Mouse (Mus musculus) embryonic stem cell, embryonic (primary cell): ENCODE measurements around the gene Ap3d1.

Experiments
- CTCF ChIA-PET, 4 experiments: fragments of 300-600 bp in 2 of 4; fragments of 350-600 bp in 2 of 4; sonication (Branson Sonifier 250); formaldehyde crosslinking; loops; one replicate each; lab custom pipeline; 2022; ENCODE audit warnings: inconsistent platforms in 2 of 4; lab: Charles Lee
- POLR2A ChIA-PET, 4 experiments: fragments of 300-600 bp in 2 of 4; fragments of 350-600 bp in 2 of 4; sonication (Branson Sonifier 250); formaldehyde crosslinking; loops; one replicate each; lab custom pipeline; 2022; ENCODE audit warnings: antibody characterized with exemption in 4 of 4, inconsistent platforms in 1 of 4; lab: Charles Lee

The Ap3d1 gene

GRCm38 (mm10) chr10:80693401-80694045, 48.5 kb downstream of the Ap3d1 start:
- ChIA-PET CTCF (no interaction called here), POLR2A (interaction anchor here in 2 of 4 experiments (0.7 to 10.4 kb wide), 7 partner anchors 9 to 364 kb away, joined by 3 to 141 read pairs (median 5); partner anchors contain the start of genes Mknk2 (in 2 of the 2), Izumo4 (in 1 of the 2) and Pcsk4 (in 1 of the 2))

GRCm38 (mm10) chr10:80692249-80693165, 49.6 kb downstream of the Ap3d1 start:
- CTCF ChIA-PET, result interaction anchor here in 2 of 4 experiments (0.6 to 1.3 kb wide), 6 partner anchors 32 to 862 kb away, joined by 3 to 6 read pairs (median 4); no protein-coding TSS in a partner anchor

GRCm38 (mm10) chr10:80687850-80688249, 54.2 kb downstream of the Ap3d1 start:
- POLR2A ChIA-PET, result interaction anchor here in 3 of 4 experiments (0.6 to 3.1 kb wide), 23 partner anchors 8 to 178 kb away, joined by 3 to 44 read pairs (median 4); partner anchors contain the start of genes Mknk2 (in 2 of the 3), Abhd17a (in 1 of the 3), Amh (in 1 of the 3) and Ap3d1 (in 1 of the 3)

More at GRCm38 (mm10) chr10:80692249-80693165, 49.6 kb downstream of the Ap3d1 start:
- POLR2A ChIA-PET, result interaction anchor here (0.7 to 10.4 kb wide), 22 partner anchors 8 to 363 kb away, joined by 3 to 141 read pairs (median 3); partner anchors contain the start of genes Izumo4 (in 2 of the 4), Mknk2 (in 2 of the 4), Csnk1g2 (in 1 of the 4) and Pcsk4 (in 1 of the 4)

GRCm38 (mm10) chr10:80686617-80687016, 55.4 kb downstream of the Ap3d1 start:
- ChIA-PET CTCF (interaction anchor here (0.5 to 2.2 kb wide), 11 partner anchors 9 to 180 kb away, joined by 3 to 19 read pairs (median 4); partner anchors contain the start of gene Mknk2 (in 1 of the 4)), POLR2A (interaction anchor here in 3 of 4 experiments (1.2 to 3.1 kb wide), 6 partner anchors 8 to 108 kb away, joined by 3 to 44 read pairs (median 16); partner anchors contain the start of gene Mknk2 (in 2 of the 3))

More at GRCm38 (mm10) chr10:80687850-80688249, 54.2 kb downstream of the Ap3d1 start:
- CTCF ChIA-PET, result interaction anchor here (0.5 to 2.2 kb wide), 65 partner anchors 8 to 312 kb away, joined by 3 to 26 read pairs (median 4); partner anchors contain the start of genes Mknk2 (in 3 of the 4), Abhd17a (in 2 of the 4), Izumo4 (in 2 of the 4) and Atp8b3 (in 1 of the 4)

- ChIA-PET CTCF (interaction anchor here in 3 of 4 experiments (0.7 to 3.1 kb wide), 13 partner anchors 11 to 162 kb away, joined by 3 to 31 read pairs (median 6); partner anchors contain the start of genes Rexo1 (in 2 of the 3) and Klf16 (in 1 of the 3)), POLR2A (interaction anchor here (0.6 to 2.6 kb wide), 14 partner anchors 8 to 119 kb away, joined by 3 to 31 read pairs (median 3); partner anchors contain the start of gene Abhd17a (in 1 of the 4))
Measured at GRCm38 (mm10) chr10:80684984-80685383, 57.1 kb downstream of the Ap3d1 start.

GRCm38 (mm10) chr10:80684214-80684613, 57.9 kb downstream of the Ap3d1 start:
- CTCF ChIA-PET, result interaction anchor here (0.6 to 3.1 kb wide), 35 partner anchors 9 to 238 kb away, joined by 3 to 31 read pairs (median 4); partner anchors contain the start of genes Rexo1 (in 2 of the 4), Abhd17a (in 1 of the 4), Atp8b3 (in 1 of the 4) and Csnk1g2 (in 1 of the 4)

GRCm38 (mm10) chr10:80683647-80684046, 58.4 kb downstream of the Ap3d1 start:
- POLR2A ChIA-PET, result interaction anchor here in 3 of 4 experiments (0.8 to 2.6 kb wide), 21 partner anchors 7 to 117 kb away, joined by 3 to 31 read pairs (median 5); partner anchors contain the start of genes Abhd17a (in 1 of the 3) and Ap3d1 (in 1 of the 3)
- CTCF ChIA-PET, result interaction anchor here (0.6 to 3.1 kb wide), 24 partner anchors 9 to 165 kb away, joined by 3 to 31 read pairs (median 4); partner anchors contain the start of genes Abhd17a (in 1 of the 4), Csnk1g2 (in 1 of the 4), Klf16 (in 1 of the 4) and Rexo1 (in 1 of the 4)

More at GRCm38 (mm10) chr10:80684214-80684613, 57.9 kb downstream of the Ap3d1 start:
- POLR2A ChIA-PET, result interaction anchor here (0.6 to 2.6 kb wide), 23 partner anchors 8 to 165 kb away, joined by 3 to 31 read pairs (median 5); partner anchors contain the start of genes Abhd17a (in 1 of the 4) and Ap3d1 (in 1 of the 4)

- ChIA-PET CTCF (interaction anchor here in 2 of 4 experiments (0.9 to 1.1 kb wide), 2 partner anchors 103 to 175 kb away, joined by 7 read pairs; no protein-coding TSS in a partner anchor), POLR2A (interaction anchor here in 1 of 4 experiments (1.0 to 2.1 kb wide), 3 partner anchors 13 to 104 kb away, joined by 3 to 6 read pairs (median 6); no protein-coding TSS in a partner anchor)
Measured at GRCm38 (mm10) chr10:80682003-80682402, 60.1 kb downstream of the Ap3d1 start.

GRCm38 (mm10) chr10:80680260-80680696, 61.8 kb downstream of the Ap3d1 start:
- ChIA-PET POLR2A (interaction anchor here in 3 of 4 experiments (0.6 to 6.3 kb wide), 15 partner anchors 11 to 119 kb away, joined by 3 to 200 read pairs (median 3); partner anchors contain the start of genes Izumo4 (in 1 of the 3), Klf16 (in 1 of the 3) and Rexo1 (in 1 of the 3)), CTCF (interaction anchor here in 1 of 4 experiments (1.5 kb wide), 1 partner anchor 102 kb away, joined by 4 read pairs; no protein-coding TSS in a partner anchor)

- CTCF ChIA-PET, result interaction anchor here (0.9 to 2.5 kb wide), 6 partner anchors 8 to 202 kb away, joined by 3 to 15 read pairs (median 6); no protein-coding TSS in a partner anchor
- POLR2A ChIA-PET, result interaction anchor here in 3 of 4 experiments (0.6 to 15.6 kb wide), 26 partner anchors 11 to 151 kb away, joined by 3 to 944 read pairs (median 7); partner anchors contain the start of genes Btbd2 (in 2 of the 3), Abhd17a (in 1 of the 3), Adat3 (in 1 of the 3) and Csnk1g2 (in 1 of the 3)
Measured at GRCm38 (mm10) chr10:80679556-80680259, 62.4 kb downstream of the Ap3d1 start.

GRCm38 (mm10) chr10:80678601-80679377, 63.3 kb downstream of the Ap3d1 start:
- ChIA-PET POLR2A (interaction anchor here (0.6 to 15.6 kb wide), 64 partner anchors 9 to 421 kb away, joined by 3 to 944 read pairs (median 8); partner anchors contain the start of genes Csnk1g2 (in 3 of the 4), Abhd17a (in 2 of the 4), Ap3d1 (in 2 of the 4) and Btbd2 (in 2 of the 4)), CTCF (interaction anchor here (0.5 to 5.1 kb wide), 25 partner anchors 8 to 338 kb away, joined by 3 to 74 read pairs (median 4); partner anchors contain the start of genes Btbd2 (in 1 of the 4) and Rexo1 (in 1 of the 4))

GRCm38 (mm10) chr10:80677942-80678436, 64.1 kb downstream of the Ap3d1 start, which contains the start of gene Mknk2:
TSS of gene Mknk2 (minus strand) at chr10:80678112.
- CTCF ChIA-PET, result interaction anchor here (0.9 to 5.1 kb wide), 20 partner anchors 9 to 337 kb away, joined by 3 to 74 read pairs (median 5); partner anchors contain the start of gene Btbd2 (in 1 of the 4)
- POLR2A ChIA-PET, result interaction anchor here (0.6 to 15.6 kb wide), 73 partner anchors 8 to 284 kb away, joined by 3 to 944 read pairs (median 12); partner anchors contain the start of genes Csnk1g2 (in 3 of the 4), Abhd17a (in 2 of the 4), Ap3d1 (in 2 of the 4) and Atp8b3 (in 2 of the 4)

- POLR2A ChIA-PET, result interaction anchor here (0.5 to 15.6 kb wide), 175 partner anchors 7 to 879 kb away, joined by 3 to 944 read pairs (median 9); partner anchors contain the start of genes Abhd17a (in 3 of the 4), Ap3d1 (in 3 of the 4), Atp8b3 (in 3 of the 4) and Csnk1g2 (in 3 of the 4)
Measured at GRCm38 (mm10) chr10:80677128-80677875, 64.8 kb downstream of the Ap3d1 start.

More at GRCm38 (mm10) chr10:80677128-80677875, 64.8 kb downstream of the Ap3d1 start:
- CTCF ChIA-PET, result interaction anchor here (0.8 to 5.1 kb wide), 32 partner anchors 10 to 204 kb away, joined by 3 to 74 read pairs (median 5); partner anchors contain the start of genes Abhd17a (in 1 of the 4), Atp8b3 (in 1 of the 4), Btbd2 (in 1 of the 4) and Csnk1g2 (in 1 of the 4)
